Mouse (Mus musculus) hindbrain, embryonic 10.5 days (tissue): ENCODE measurements around the gene Crbn. TPM values are rescaled to one million over a fixed set of nuclear protein-coding genes. Genes with fewer than 3 reads are reported as not detected.

Experiments used
- DNase-seq: peaks from one replicate; pipeline ENCODE4 v3.0.0-alpha.2; 2017; ENCODE audit warnings: low spot score
- H3K27ac ChIP-seq: fragments of 300-500 bp; sonication (generic); 2 replicates; pipeline ENCODE4 v1.5.1; 2016; ENCODE audit warnings: mild to moderate bottlenecking, moderate library complexity
- H3K27me3 ChIP-seq: fragments of 300-500 bp; sonication (generic); 2 replicates; pipeline ENCODE4 v1.6.1; 2016; ENCODE audit warnings: mild to moderate bottlenecking; ENCODE audit not compliant: poor library complexity, insufficient read depth, severe bottlenecking
- H3K36me3 ChIP-seq: fragments of 300-500 bp; sonication (generic); 2 replicates; pipeline ENCODE4 v1.6.1; 2016; ENCODE audit warnings: mild to moderate bottlenecking, moderate library complexity
- H3K4me1 ChIP-seq: fragments of 300-500 bp; sonication (generic); replicated peaks from 2 replicates; pipeline ENCODE4 v1.6.1; 2016; ENCODE audit warnings: mild to moderate bottlenecking
- H3K4me3 ChIP-seq: fragments of 300-500 bp; sonication (generic); 2 replicates; pipeline ENCODE4 v1.5.1; 2016; ENCODE audit warnings: mild to moderate bottlenecking, moderate library complexity
- H3K9me3 ChIP-seq: fragments of 300-500 bp; sonication (generic); 2 replicates; pipeline ENCODE4 v1.6.1; 2016; ENCODE audit warnings: mild to moderate bottlenecking, moderate library complexity
- WGBS: fragments of 180-500 bp; shearing (Covaris S2); methylation state at CpG from one replicate; pipeline ENCODE4 v1.1.7; 2016; 5-methylcytosine and 5-hydroxymethylcytosine counted together
- polyA plus RNA-seq: library from polyadenylated mRNA; unstranded; fragments of >200 nt; fragmentation: Nextera tagmentation; extraction: Ambion mirVana; gene quantifications from 2 replicates; pipeline ENCODE4 v1.2.1, GENCODE M21; 2016

The Crbn gene
- polyA plus RNA-seq, 1 experiment from 2014 or later, result 42.6 TPM

DNA sequence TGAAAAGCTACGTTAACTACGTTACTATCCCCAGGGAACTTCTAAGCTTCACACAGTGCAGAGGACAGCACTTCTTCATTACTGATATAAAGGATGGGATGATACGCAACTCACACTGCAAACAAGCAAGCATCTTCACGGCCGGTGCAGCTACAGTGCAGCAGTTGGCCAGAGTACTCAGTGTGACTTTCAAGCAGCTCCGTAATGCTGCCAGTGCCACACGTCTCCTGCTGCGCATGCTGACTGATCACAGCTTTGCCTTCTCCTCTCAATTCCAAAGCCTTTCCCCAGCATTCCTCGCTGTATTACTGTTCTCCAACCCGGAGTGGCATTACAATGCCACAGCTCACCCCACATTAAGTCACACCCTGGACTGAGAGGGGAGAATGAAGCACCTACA, 6.3 kb downstream of the Crbn start:
- Histone ChIP-seq H3K36me3 (peaks cover 45% of the 10 kb centered on the region), H3K27me3 (no peaks in the 10 kb centered on the region), H3K27ac (no peak overlapping the region), H3K4me3 (no peak overlapping the region), H3K9me3 (no peaks in the 10 kb centered on the region), H3K4me1 (peaks cover 4% of the 10 kb centered on the region)
- WGBS, result 96% methylated on average over 10 of the region's 10 CpGs
- no peak for DNase-seq

DNA sequence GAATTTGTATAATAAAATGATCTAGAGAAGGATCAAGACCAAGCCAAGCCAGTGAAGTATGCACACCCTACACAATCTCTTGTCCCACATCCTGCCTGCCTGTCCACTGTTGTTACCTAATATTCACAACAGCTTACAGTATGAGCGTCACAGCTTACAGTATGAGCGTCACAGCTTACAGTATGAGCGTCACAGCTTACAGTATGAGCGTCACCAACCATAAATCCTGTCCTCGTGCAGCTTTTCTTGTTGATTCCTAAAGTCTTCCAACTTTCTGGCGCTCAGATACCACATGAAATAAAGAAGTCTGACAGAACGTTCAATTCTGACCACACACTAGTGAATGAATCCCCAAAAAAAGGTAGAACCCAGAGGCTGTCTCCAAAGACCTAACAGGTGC, 6.8 kb downstream of the Crbn start:
- Histone ChIP-seq H3K36me3 (peaks cover 50% of the 10 kb centered on the region), H3K9me3 (no peaks in the 10 kb centered on the region), H3K27me3 (no peaks in the 10 kb centered on the region), H3K4me1 (no peaks in the 10 kb centered on the region), H3K27ac (no peak overlapping the region), H3K4me3 (no peak overlapping the region)
- 92% methylated on average over 7 of the region's 7 CpGs for WGBS
- no peak for DNase-seq

DNA sequence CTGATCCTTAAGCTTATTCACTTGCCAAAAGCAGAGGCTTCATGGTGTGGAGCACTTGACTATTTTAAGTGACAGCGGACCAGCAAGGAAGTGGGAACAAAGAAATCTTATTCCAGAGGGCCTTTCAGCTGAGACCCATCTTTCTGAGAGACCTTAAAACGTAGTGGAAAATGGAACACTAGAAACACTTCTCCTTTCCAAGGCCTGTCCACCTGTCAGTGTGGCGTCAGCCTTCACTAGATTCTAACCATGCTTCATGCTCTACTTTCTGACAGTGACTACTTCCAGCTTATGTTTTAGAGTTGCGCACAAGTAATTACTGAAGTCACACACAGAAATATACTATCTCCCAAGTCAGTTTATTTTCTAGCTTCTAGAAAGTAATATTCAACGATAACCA, 7.4 kb downstream of the Crbn start:
- Histone ChIP-seq H3K27me3 (no peaks in the 10 kb centered on the region), H3K36me3 (peaks cover 55% of the 10 kb centered on the region), H3K27ac (no peak overlapping the region), H3K4me3 (no peak overlapping the region), H3K4me1 (no peaks in the 10 kb centered on the region), H3K9me3 (no peaks in the 10 kb centered on the region)
- DNase-seq, result no peak
- WGBS, result 93% methylated on average over 5 of the region's 5 CpGs

DNA sequence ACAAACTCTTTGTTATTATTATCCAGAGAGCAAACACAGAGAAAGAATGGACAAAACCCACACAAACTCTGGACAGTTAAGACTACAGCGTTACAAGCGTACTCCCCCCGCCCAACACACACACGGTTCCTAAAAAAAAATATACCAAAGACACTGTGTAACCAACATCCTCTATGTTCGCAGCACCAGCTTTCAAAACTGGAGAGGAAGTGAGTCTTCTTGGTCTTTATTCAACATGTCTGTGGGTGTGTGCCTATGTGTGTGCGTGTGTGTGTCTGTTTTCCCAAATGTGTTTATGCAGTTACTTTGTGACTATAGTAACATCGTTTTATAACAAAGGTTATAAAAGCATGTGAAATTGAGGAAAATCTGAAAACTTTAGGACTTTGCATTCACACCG, 8.4 kb downstream of the Crbn start:
- Histone ChIP-seq H3K27ac (no peak overlapping the region), H3K4me1 (no peaks in the 10 kb centered on the region), H3K9me3 (no peaks in the 10 kb centered on the region), H3K4me3 (no peak overlapping the region), H3K36me3 (peaks cover 65% of the 10 kb centered on the region), H3K27me3 (no peaks in the 10 kb centered on the region)
- no peak for DNase-seq
- WGBS, result 94% methylated on average over 8 of the region's 8 CpGs

DNA sequence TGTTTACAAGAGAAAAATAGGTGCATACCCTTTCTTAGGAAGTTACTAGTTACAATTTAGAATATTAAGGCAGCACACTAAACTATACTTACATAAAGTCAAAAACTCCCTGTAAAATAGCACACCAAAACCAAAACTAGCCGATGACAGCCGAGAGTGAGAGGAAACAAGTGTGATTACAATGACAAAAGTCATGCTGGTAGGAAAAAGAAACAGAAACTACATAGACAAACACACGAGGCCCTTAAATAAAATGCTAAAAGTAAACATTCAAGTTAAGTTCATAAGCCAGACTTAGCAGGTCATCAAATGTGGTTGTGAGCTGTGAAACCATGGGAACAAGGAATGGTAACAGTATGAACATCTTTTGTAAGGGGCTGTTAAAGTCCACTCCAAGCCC, 12.7 kb downstream of the Crbn start:
- no peak overlapping the region for H3K27ac ChIP-seq
- no peak for DNase-seq
- H3K4me1 ChIP-seq, result no peaks in the 10 kb centered on the region
- H3K4me3 ChIP-seq, result no peak overlapping the region
- H3K9me3 ChIP-seq, result no peaks in the 10 kb centered on the region
- WGBS, result 91% methylated on average over 3 of the region's 3 CpGs
- no peaks in the 10 kb centered on the region for H3K27me3 ChIP-seq
- peaks cover 63% of the 10 kb centered on the region for H3K36me3 ChIP-seq

DNA sequence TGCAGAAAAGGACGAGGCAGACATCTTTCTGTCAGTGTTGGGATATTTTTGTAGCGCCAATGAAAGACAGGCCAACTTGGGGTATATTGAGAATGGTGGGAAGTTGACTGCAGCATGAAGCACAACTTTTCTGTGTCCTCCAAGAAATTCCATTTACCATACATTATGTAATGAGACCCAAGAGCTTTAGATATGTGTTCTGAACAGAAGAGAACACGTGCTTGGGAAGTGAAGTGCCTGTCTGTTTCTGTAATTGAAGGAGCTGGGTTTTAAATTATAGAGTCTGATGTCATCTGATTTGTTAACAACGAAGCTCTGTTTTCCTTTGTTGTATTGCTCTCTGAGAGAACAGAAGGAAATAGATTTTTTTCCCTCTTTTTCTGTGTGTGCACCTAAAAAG, 29.8 kb downstream of the Crbn start:
- H3K27me3 ChIP-seq, result no peaks in the 10 kb centered on the region
- no peaks in the 10 kb centered on the region for H3K9me3 ChIP-seq
- 68% methylated on average over 4 of the region's 4 CpGs for WGBS
- peak overlapping the region; percentile 84 for H3K4me3 ChIP-seq
- no peak for DNase-seq
- peaks cover 11% of the 10 kb centered on the region for H3K4me1 ChIP-seq
- peaks cover 38% of the 10 kb centered on the region for H3K36me3 ChIP-seq
- no peak overlapping the region for H3K27ac ChIP-seq

DNA sequence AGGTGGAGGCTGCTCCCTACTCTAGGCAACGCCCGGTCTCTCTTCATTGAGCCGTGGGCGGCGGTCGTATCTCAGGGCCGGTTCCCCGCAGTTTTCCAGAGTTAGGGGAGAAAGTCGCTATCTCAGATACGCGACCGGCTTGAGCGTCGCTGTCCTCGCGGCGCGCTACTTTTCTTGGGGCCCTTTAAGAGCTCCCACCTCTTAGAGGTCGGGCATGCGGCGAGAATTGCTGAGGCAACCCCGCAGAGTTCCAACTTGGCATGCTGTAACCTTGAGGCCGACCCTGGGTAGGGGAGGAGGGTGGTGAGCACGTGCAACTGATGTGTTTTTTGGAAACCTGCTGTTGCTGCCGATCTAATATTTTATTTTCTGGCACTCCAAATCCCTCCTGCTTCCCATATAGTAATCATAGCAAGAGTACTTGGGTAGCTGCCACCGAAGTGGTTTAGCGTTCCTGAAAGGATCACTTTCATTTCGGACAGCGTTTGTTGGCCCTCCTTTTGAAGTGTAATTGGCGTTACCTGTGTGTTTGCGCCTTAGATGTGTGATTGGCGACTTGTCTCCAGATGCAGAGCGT, 30.5 kb downstream of the Crbn start:
- Histone ChIP-seq H3K27ac (peak overlapping the region; percentile 85), H3K36me3 (peaks cover 31% of the 10 kb centered on the region), H3K4me1 (peaks cover 11% of the 10 kb centered on the region), H3K4me3 (peak overlapping the region; percentile 84), H3K27me3 (no peaks in the 10 kb centered on the region), H3K9me3 (no peaks in the 10 kb centered on the region)
- 2% methylated on average over 33 of the region's 33 CpGs for WGBS
- DNase-seq, result no peak

DNA sequence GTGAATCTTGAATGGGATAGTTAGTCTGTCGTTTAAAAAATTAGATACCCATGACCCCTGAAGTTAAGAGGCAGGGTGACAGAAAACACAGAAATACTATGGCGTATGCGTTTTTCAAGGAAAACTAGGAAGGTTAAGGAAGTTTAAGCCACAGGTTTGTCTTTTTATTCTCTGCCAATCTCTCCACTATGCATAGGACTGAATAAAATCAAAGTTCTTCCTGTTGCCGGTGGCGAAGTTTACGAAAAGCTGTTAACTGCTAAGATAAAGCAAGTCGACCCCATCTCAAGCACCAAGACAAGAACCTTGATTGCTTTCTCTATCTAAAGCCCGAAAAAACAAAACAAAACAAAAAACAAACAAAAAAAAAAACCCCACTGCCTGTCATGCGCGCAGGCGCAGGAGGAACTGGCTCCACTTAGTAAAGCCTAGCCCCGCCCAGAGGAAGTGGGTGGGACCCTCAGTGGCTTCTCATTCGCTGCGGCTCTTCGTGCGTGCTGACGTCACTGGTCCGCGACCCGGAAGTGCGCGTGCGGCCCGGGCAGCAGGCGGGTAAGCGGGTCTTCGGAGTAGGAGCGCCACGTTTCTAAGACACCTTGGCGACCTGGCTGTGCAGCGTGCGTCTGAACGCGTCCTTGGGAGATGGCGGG, 31.1 kb downstream of the Crbn start, which contains the start of gene Trnt1:
TSS of gene Trnt1 (plus strand) at position 481 of the 650 bp plus-strand sequence.
- Histone ChIP-seq H3K27me3 (no peaks in the 10 kb centered on the region), H3K4me3 (peak within 1 kb of the TSS; percentile 84), H3K9me3 (no peaks in the 10 kb centered on the region), H3K27ac (peak within 1 kb of the TSS; percentile 85), H3K4me1 (peaks cover 11% of the 10 kb centered on the region), H3K36me3 (peaks cover 26% of the 10 kb centered on the region)
- peak; percentile 96 for DNase-seq
- 8% methylated on average over 35 of the region's 35 CpGs for WGBS

DNA sequence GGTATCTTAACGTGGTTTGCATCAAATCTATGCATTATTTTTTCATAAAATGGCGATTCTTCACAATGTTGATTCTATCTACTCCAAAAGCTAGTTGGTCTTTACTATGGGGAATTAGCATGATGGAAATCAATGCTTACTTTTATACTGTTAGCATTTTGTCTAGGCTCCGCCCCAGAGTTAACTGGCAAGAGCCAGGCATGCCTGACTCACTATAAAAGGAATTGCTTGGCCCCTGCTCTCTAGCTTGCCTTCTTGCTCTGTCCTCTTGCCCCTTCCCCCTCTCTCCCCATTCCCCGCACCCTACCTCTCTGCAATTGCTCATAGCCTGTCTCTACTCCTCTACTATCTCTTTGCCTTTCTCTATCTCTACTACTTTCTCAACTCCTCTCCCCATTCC, 33.1 kb downstream of the Crbn start:
- H3K27ac ChIP-seq, result no peak overlapping the region
- H3K4me1 ChIP-seq, result peaks cover 11% of the 10 kb centered on the region
- peaks cover 7% of the 10 kb centered on the region; the same call in 1 of the 2 replicates for H3K36me3 ChIP-seq
- WGBS, result 77% methylated on average over 4 of the region's 4 CpGs
- no peak for DNase-seq
- no peak overlapping the region for H3K4me3 ChIP-seq
- no peaks in the 10 kb centered on the region for H3K9me3 ChIP-seq
- H3K27me3 ChIP-seq, result no peaks in the 10 kb centered on the region

DNA sequence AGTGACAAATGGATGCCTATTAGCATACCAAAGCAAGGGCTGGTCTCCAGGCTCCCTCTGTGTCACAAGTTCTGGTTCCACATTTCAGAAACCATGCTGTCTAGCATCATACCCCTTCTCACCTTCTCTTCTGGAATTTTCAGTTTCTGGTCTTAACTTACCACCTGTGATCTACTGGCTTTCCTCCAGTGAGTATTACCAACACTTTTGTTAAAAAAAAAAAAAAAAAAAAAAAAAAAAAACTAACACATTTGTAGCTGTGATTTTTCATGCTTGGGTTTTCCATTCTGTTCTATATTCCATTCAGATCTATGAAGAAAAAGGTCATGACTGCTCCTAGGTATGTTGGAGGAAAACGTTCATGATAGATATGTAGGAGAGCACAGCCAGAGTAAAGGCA, 34.0 kb downstream of the Crbn start:
- Histone ChIP-seq H3K27me3 (no peaks in the 10 kb centered on the region), H3K4me1 (peaks cover 11% of the 10 kb centered on the region), H3K27ac (no peak overlapping the region), H3K4me3 (no peak overlapping the region), H3K36me3 (no peaks in the 10 kb centered on the region), H3K9me3 (no peaks in the 10 kb centered on the region)
- WGBS, result 81% methylated on average over 1 of the region's 1 CpGs
- no peak for DNase-seq

DNA sequence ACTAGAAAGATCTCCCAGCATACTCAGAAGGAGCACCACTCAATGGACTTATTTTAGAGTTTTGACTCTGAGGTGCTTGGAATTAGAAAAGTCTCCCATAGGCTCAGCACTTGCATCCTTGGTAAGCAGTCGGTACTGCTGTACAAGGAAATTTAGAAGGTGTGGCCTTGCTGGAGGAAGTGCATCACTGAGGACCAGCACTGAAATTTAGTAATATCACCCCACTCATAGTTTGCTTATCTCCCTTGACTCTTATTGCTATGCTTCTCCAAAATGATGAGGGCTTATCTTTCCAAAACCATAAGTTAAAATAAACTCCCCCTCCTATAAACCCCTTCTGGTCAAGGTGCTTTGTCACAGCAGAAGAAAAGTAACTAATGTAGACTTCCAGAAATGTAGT, 38.4 kb downstream of the Crbn start:
- Histone ChIP-seq H3K27me3 (no peaks in the 10 kb centered on the region), H3K4me1 (no peaks in the 10 kb centered on the region), H3K27ac (no peak overlapping the region), H3K9me3 (no peaks in the 10 kb centered on the region), H3K4me3 (no peak overlapping the region), H3K36me3 (no peaks in the 10 kb centered on the region)
- no peak for DNase-seq
- 89% methylated on average over 1 of the region's 1 CpGs for WGBS

DNA sequence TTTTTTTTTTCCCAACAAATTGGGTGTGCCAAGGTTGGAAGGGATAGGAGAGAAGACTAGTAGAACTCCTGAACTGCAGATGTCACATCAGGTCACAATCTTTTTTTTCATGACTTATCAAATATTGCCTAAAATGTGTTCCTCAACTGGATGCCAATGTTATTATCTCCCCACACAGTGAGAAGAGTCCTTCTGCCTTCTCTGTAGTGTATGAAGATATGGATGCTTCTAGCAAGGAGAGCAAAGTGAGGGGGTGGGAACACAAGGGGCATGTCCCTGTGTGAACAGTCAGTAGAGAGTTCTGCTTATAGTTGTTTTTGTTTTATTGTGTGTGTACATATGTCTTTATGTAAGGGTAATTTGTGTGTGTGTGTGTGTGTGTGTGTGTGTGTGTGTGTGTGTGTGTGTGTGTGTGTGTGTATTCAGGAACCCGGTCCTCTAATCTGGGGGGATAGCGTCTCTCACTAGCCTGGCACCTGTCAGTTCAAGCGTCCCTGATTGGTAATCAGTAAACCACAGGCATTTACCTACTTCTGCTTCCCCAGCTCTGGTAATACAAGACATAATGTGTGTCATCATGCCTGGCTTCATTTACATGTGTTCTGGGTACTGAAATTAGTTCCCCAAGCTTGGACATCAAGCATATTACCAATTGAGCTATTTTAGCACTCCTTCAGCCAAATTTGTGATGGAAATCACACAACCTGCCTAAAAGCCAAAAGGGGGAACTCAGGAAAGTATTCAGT, 39.2 kb downstream of the Crbn start:
- no peak overlapping the region for H3K4me3 ChIP-seq
- no peaks in the 10 kb centered on the region for H3K4me1 ChIP-seq
- no peaks in the 10 kb centered on the region for H3K27me3 ChIP-seq
- no peak overlapping the region for H3K27ac ChIP-seq
- WGBS, result 79% methylated on average over 3 of the region's 3 CpGs
- H3K9me3 ChIP-seq, result no peaks in the 10 kb centered on the region
- DNase-seq, result no peak
- no peaks in the 10 kb centered on the region for H3K36me3 ChIP-seq

DNA sequence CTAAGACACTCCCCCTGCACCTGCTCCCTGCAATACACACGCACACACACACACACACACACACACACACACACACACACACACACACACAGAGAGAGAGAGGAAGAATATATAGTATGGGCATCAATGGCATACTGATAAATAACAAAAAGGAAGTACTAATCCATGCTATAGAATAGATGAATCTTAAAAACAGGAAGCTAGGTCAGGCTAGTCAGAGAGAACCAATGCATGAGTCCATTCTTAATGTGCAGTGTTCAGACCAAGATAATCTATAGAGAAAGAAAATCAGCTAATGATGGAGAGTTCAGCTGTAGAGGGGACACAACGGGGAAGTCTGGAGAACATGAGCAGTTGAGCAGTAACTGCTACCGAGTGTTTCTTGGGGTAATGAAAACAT, 41.6 kb downstream of the Crbn start:
- DNase-seq, result no peak
- H3K36me3 ChIP-seq, result no peaks in the 10 kb centered on the region
- no peaks in the 10 kb centered on the region for H3K27me3 ChIP-seq
- H3K27ac ChIP-seq, result no peak overlapping the region
- H3K4me3 ChIP-seq, result no peak overlapping the region
- no peaks in the 10 kb centered on the region for H3K4me1 ChIP-seq
- 83% methylated on average over 3 of the region's 3 CpGs for WGBS
- no peaks in the 10 kb centered on the region for H3K9me3 ChIP-seq
